Mouse (Mus musculus) limb, embryonic 12.5 days (tissue): ENCODE data around the gene Ltf. TPM values are rescaled to one million over a fixed set of nuclear protein-coding genes. Genes with fewer than 3 reads are reported as not detected.

ENCODE experiments used
- ATAC-seq: fragments of 200-750 bp; cut with Nextera tagmentation; 2 replicates; pipeline ENCODE4 v1.8.0; 2017; ENCODE audit warnings: low read depth, moderate TSS enrichment; ENCODE audit not compliant: insufficient number of reproducible peaks, insufficient read depth, low FRiP score, low TSS enrichment
- H3K27ac ChIP-seq: fragments of 300-500 bp; sonication (generic); 2 replicates; pipeline ENCODE4 v1.5.1; 2016; ENCODE audit warnings: mild to moderate bottlenecking, moderate library complexity
- H3K27me3 ChIP-seq: fragments of 300-500 bp; sonication (generic); 2 replicates; pipeline ENCODE4 v1.6.1; 2016; ENCODE audit warnings: mild to moderate bottlenecking, moderate library complexity
- H3K36me3 ChIP-seq: fragments of 300-500 bp; sonication (generic); 2 replicates; pipeline ENCODE4 v1.6.1; 2016; ENCODE audit warnings: mild to moderate bottlenecking, moderate library complexity
- H3K4me1 ChIP-seq: fragments of 300-500 bp; sonication (generic); replicated peaks from 2 replicates; pipeline ENCODE4 v1.6.1; 2016
- H3K4me2 ChIP-seq: fragments of 300-500 bp; sonication (generic); 2 replicates; pipeline ENCODE4 v1.6.1; 2016; ENCODE audit warnings: mild to moderate bottlenecking, moderate library complexity
- H3K4me3 ChIP-seq: fragments of 300-500 bp; sonication (generic); replicated peaks from 2 replicates; pipeline ENCODE4 v1.5.1; 2016; ENCODE audit warnings: mild to moderate bottlenecking
- H3K9ac ChIP-seq: fragments of 300-500 bp; sonication (generic); replicated peaks from 2 replicates; pipeline ENCODE4 v1.6.1; 2016; ENCODE audit warnings: mild to moderate bottlenecking, moderate library complexity
- H3K9me3 ChIP-seq: fragments of 300-500 bp; sonication (generic); 2 replicates; pipeline ENCODE4 v1.6.1; 2016; ENCODE audit warnings: mild to moderate bottlenecking, moderate library complexity
- WGBS: fragments of 180-500 bp; shearing (Covaris S2); methylation state at CpG from one replicate; pipeline ENCODE4 v1.1.7; 2016; 5-methylcytosine and 5-hydroxymethylcytosine counted together
- polyA plus RNA-seq: library from polyadenylated mRNA; unstranded; fragments of >200 nt; fragmentation: Nextera tagmentation; extraction: Ambion mirVana; gene quantifications from 2 replicates; pipeline ENCODE4 v1.2.1, GENCODE M21; 2016

Ltf gene
- polyA plus RNA-seq, 1 experiment from 2014 or later = 0.45 TPM

DNA sequence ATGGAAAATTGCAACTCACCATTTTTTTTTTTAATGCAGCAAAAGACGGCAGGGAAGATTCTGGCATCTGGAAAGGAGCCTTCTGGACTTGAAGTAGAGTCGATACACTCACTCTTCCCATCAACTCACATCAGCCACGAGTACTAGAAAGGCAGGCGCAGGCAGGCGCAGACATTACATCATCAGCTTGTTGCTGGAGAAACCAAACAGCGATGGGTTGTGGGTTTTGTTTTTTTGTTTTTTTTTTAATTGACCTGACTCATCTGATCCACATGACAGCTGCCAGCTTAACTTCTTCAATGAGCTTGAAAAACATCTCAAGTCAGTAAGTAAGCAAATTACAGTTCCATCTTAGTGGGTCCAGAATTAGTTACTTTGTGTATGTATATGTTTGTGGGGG is 67.1 kb downstream of the Ltf start:
- 71% methylated on average over 6 of the region's 6 CpGs for WGBS
- Histone ChIP-seq H3K9ac (no peak overlapping the region), H3K27ac (no peak overlapping the region), H3K27me3 (no peaks in the 10 kb centered on the region; the same call in none of the 2 replicates), H3K9me3 (no peaks in the 10 kb centered on the region), H3K36me3 (no peaks in the 10 kb centered on the region), H3K4me1 (0 out of 2 replicates have a peak, but pooled peaks cover 8% of the 10 kb centered on the region), H3K4me3 (no peak overlapping the region), H3K4me2 (no peak overlapping the region)
- ATAC-seq = no peak

GRCm38 (mm10) chr9:111086995-111087606 is 68.0 kb downstream of the Ltf start:
- 27% methylated on average over 3 of the region's 3 CpGs for WGBS
- Histone ChIP-seq H3K27me3 (no peaks in the 10 kb centered on the region; the same call in none of the 2 replicates), H3K4me3 (no peak overlapping the region), H3K4me2 (no peak overlapping the region), H3K9me3 (no peaks in the 10 kb centered on the region), H3K9ac (no peak overlapping the region), H3K4me1 (0 out of 2 replicates have a peak, but pooled peaks cover 8% of the 10 kb centered on the region), H3K27ac (no peak overlapping the region), H3K36me3 (no peaks in the 10 kb centered on the region)
- ATAC-seq = no peak

DNA sequence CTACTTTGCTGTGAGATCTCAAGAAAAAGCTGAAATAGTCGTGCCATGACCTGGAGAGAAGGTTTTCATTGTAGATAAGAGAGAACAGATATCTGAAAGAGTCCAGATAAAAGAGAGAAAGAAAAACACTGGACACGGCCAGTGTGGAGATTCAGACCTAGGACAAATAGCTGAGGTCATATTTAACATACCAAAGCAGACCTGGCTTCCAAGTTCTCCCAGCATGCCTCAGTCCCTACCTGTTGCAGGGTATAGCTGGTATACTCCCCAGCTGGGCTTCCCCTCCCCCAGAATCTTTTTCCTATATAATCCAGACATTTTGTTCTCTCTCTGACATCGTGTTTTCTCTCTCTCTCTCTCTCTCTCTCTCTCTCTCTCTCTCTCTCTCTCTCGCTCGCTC is 68.9 kb downstream of the Ltf start:
- no peak overlapping the region for H3K9ac ChIP-seq
- H3K9me3 ChIP-seq = no peaks in the 10 kb centered on the region
- no peak for ATAC-seq
- H3K4me2 ChIP-seq = peak overlapping the region; percentile 21; the same call in 1 of the 2 replicates
- H3K27me3 ChIP-seq = no peaks in the 10 kb centered on the region; the same call in none of the 2 replicates
- H3K4me1 ChIP-seq = 0 out of 2 replicates have a peak, but pooled peaks cover 8% of the 10 kb centered on the region
- no peak overlapping the region for H3K27ac ChIP-seq
- 11% methylated on average over 5 of the region's 5 CpGs for WGBS
- no peak overlapping the region for H3K4me3 ChIP-seq
- no peaks in the 10 kb centered on the region for H3K36me3 ChIP-seq

DNA sequence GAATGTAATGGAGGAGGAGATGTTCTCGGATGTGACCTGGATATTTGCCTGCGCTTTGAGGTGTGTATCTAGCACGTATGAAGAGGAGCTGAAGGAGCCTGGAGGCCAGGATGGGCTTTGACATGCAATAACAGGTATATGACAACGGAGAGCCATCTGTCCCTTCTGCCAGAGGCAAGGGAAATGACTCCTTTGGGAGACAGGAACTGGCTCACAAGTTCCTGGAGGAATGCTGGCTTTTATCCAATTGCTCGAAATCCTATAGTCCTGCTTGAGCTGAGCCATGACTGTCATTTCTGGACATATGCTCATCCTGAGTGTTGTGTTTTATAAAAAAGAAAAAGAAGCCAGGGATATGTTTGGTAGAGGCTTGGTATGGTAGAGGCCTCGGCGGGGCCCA is 69.8 kb downstream of the Ltf start:
- H3K27me3 ChIP-seq = no peaks in the 10 kb centered on the region; the same call in none of the 2 replicates
- no peak overlapping the region for H3K4me2 ChIP-seq
- WGBS = 36% methylated on average over 7 of the region's 7 CpGs
- H3K36me3 ChIP-seq = no peaks in the 10 kb centered on the region
- no peaks in the 10 kb centered on the region for H3K9me3 ChIP-seq
- no peak overlapping the region for H3K27ac ChIP-seq
- no peak overlapping the region for H3K9ac ChIP-seq
- H3K4me3 ChIP-seq = no peak overlapping the region
- 0 out of 2 replicates have a peak, but pooled peaks cover 8% of the 10 kb centered on the region for H3K4me1 ChIP-seq
- no peak for ATAC-seq

Other genes with a start within 250 kb of the Ltf start
- not detected in 2 replicates for gene Prss42, start 221.1 kb upstream of the Ltf start, polyA plus RNA-seq
- not detected in 2 replicates for gene Prss44, start 205.3 kb upstream of the Ltf start, polyA plus RNA-seq
- gene Prss43, start 192.6 kb upstream of the Ltf start, polyA plus RNA-seq = not detected in 2 replicates
- not detected in 2 replicates for gene Prss45, start 184.7 kb upstream of the Ltf start, polyA plus RNA-seq
- gene Prss46, start 174.8 kb upstream of the Ltf start, polyA plus RNA-seq = not detected in 2 replicates
- 0.65 and 0.72 TPM in 2 replicates for gene Prss50, start 161.3 kb upstream of the Ltf start, polyA plus RNA-seq
- 1.6 and 2.9 TPM in 2 replicates for gene Als2cl, start 139.4 kb upstream of the Ltf start, polyA plus RNA-seq
- 0.68 and 0.87 TPM in 2 replicates for gene Tmie, start 139.2 kb upstream of the Ltf start, polyA plus RNA-seq
- gene Fam240a, start 102.4 kb upstream of the Ltf start, polyA plus RNA-seq = not detected in 2 replicates
- not detected in 2 replicates for gene Tdgf1, start 73.1 kb upstream of the Ltf start, polyA plus RNA-seq
- gene Lrrc2, start 67.7 kb upstream of the Ltf start, polyA plus RNA-seq = 0.05 and 0.31 TPM in 2 replicates
- not detected in 2 replicates for gene Rtp3, start 28.7 kb upstream of the Ltf start, polyA plus RNA-seq
- 0.49 and 0.92 TPM in 2 replicates for gene Ccrl2, start 38.2 kb downstream of the Ltf start, polyA plus RNA-seq
- gene Lrrfip2, start 98.3 kb downstream of the Ltf start, polyA plus RNA-seq = 45.0 and 45.9 TPM in 2 replicates